Mouse (Mus musculus) megakaryocyte progenitor cell, adult 5-6 weeks (primary cell): Measurements from ENCODE around the gene Aqp1. TPM values are rescaled to one million over a fixed set of nuclear protein-coding genes. Genes with fewer than 3 reads are reported as not detected.

Source experiments
- ATAC-seq: replicated peaks from 2 replicates; pipeline ENCODE4 v1.8.0; 2016; ENCODE audit warnings: mild to moderate bottlenecking, moderate TSS enrichment, inconsistent platforms; ENCODE audit not compliant: poor library complexity
- total RNA-seq, 2 experiments: library from RNA; stranded (forward) in 1 of 2; stranded (reverse) in 1 of 2; fragments of 157-497, 149-512 nt in 1 of 2; fragments of 200-1000 nt in 1 of 2; gene quantifications; 2 replicates each; pipeline versions ENCODE4 v1.2.3 to v1.2.4; 2015 to 2017

Gene Aqp1
- total RNA-seq, 2 experiments from 2014 or later = 24.8 to 29.3 TPM

DNA sequence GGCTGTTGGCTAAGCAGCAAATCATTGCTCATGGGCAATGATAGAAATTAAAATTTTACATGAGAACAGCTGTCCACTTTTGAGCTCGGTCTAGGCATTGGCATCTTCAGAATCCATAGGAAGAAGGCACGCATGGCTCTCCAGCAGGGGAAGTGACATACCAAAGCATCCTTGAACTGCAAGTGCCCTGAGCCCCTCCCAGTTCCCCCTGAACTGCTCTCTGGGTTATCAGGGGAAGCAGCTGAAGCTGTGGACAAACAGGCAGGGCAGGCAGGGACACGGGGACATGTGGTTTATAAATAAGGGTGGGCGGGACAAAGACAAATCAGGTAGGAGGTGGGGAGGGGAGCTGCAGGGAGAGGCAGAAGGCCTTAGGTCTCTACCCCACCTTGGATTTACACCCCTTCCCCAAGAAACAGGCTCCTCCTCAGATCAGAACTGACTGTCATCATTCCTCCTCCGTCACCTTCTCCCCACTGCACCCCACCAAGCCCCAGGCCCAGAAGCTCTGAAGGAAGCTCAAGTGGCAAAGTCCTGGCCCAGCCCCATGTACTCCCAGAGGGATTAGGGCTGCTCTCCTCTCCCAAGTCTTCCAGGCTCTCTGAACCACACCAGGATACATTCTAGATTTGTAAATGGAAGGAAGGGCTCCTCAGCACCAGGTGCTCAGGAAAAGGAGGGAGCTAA is 19.9 kb downstream of the Aqp1 start:
- ATAC-seq = peak; percentile 63

DNA sequence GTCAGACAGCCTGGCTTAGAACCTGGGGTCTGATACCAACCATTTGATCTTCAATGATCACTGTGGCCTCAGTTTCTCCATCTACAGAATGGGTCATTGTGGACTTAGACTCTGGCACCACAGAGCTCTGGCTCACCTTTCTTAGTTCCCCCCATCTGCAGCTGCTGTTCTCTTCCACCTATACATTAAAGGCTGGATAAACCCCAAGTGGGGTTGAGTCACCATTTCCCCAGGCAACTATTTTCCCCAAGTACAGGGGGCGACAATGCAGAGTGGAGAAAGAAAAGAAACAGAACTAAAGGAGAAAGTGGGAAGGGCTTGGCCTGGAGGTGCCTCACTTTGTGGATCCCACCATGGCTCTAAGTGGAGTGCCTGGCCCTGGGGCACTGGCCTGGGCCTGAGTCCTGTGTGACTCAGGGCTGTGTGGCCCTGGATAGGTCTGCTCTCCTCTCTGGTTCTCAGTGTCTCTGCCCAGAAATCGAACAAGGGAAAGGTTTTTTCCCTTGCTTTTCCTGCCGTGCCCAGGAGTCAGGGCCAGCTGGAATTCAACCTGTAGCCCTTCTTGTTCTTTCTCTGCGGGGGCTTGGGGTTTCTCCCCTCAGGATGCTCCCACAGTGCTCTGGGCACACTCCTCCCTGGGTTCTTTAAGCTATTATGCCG is 20.9 kb downstream of the Aqp1 start:
- no peak for ATAC-seq

DNA sequence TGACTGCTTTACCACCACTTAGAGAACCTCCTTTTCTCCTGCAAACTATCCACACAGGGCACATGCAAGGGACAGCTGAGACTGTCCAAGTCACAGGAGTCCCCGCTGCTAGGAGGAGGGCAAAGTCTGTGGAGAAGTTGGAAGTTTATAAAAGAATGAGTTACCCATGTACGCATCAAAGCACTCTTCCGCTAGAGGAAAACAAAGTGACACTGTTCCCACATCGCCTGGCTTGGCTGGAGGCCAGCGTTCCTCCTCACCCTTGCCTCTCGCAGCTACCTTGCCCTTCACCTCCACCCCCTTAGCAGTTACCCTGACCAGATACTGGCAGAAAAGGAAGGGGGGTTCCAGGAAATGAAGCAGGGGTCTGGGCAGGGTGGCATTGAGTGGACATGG is 21.4 kb downstream of the Aqp1 start:
- no peak for ATAC-seq

DNA sequence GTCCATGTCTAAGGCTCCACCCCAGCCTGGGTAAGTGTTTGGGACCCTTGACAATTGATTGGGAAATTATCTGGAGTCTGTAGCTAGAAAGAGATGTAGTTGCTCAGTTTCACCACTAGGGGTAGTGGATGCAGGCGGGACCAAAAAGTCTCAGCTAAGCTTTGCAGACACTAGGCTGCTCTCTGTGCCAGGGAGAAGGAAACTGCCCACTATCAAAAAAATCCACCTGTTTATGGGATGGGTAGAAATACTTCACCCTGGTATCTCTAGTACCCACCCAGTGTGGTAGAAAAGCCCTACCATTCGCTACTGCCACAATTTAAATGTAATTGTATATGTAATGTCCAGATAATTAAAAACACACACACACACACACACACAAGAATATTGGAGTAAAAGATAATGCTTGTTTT is 22.5 kb downstream of the Aqp1 start:
- ATAC-seq = peak; percentile 82

DNA sequence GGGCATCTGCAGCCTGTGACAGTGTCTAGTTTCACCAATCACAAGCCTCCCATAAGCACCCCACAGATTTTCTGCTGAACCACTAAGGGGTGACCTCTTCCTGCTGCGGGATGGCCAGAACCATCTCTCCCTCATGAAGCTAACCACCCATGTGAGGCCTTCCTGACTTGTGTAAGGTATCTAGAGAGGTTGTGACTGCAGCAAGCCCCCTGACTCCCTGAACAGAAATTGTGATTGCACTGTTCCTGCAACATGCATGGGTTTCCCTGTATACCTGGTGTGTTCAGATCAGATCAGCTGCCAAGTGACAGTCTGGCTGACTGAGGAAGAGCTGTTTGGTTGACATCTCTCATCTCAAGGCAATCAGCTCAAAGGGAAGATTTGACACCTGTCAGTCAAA is 26.4 kb downstream of the Aqp1 start:
- no peak for ATAC-seq

DNA sequence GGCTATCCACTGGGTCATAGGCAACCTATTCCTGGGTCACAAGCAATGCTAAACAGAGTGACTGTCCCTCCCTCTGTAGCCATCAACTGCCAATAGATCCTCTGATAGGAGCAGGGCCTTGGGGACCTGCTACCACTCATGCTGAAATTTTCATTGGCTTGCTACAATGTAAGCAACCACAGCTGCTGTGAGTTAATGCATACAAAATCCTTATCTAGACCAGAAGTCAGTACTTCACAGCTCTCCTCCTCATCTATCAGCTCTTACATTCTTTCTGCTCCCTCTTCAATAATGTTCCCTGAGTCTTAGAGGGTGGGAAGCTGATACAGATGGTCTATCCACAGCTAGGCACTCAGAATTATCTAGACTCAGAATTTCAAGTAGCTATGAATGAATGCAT is 30.9 kb downstream of the Aqp1 start:
- peak; percentile 79 for ATAC-seq

DNA sequence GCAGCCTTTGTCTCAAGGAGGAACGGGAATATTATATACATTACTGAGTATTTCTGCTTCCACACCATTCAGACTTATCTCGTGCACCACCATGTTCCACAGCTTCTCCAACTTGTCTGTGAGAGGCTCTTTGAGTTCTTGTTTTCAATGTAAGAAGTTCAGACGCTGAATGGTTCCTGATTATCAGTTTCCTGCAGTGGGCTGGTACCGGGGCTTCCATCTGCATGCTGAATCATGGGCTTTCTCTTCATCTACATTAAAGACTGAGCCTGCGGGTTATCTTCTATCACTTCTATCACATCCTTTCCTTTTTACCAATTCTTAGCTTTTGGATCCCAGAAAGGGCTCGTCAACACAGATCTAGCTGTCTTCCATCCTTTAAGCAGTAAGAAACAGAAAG is 34.6 kb downstream of the Aqp1 start:
- ATAC-seq = peak; percentile 78

DNA sequence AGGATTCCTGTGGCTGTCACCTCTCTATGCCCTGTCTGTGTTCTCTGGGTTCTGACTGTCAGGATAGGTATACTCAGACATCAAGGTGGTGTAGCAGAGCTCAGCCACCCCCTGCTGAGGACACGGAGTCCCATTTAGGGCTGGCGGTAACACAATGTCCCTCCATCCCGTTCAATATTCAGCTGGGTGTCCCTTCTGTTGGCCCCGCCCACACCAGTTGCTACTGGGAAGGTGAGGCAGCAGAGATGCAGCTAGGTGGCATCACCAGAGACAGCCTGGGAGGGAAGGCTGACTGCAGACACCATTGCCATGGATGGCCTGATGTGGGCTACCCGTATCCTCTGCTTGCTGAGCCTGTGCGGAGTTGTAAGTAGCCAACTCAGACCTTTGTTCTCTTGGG is 39.8 kb downstream of the Aqp1 start, which contains the start of gene Ghrhr:
Gene Ghrhr, plus strand, starts transcription at position 220 of the 400 bp plus-strand sequence.
- no peak for ATAC-seq

DNA sequence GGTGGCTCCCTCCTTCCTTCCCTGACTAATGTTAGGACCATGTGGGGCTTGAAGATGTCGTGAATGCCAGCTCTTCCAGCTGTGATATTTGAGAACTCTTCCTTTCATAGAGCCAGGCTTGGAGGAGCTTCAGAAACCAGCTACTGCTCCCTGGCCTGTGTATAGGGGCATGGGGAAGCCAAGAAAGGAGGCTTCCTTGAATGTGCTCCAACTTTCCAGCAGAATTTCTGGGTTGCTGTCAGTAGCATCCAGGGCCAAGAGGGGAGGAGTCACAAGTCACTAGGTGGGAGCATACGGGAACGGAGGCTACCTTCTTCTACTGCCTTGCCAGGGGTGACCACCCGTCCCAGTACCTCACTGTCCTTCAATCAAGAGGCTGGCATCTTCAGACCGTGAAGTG is 40.3 kb downstream of the Aqp1 start:
- ATAC-seq = no peak

DNA sequence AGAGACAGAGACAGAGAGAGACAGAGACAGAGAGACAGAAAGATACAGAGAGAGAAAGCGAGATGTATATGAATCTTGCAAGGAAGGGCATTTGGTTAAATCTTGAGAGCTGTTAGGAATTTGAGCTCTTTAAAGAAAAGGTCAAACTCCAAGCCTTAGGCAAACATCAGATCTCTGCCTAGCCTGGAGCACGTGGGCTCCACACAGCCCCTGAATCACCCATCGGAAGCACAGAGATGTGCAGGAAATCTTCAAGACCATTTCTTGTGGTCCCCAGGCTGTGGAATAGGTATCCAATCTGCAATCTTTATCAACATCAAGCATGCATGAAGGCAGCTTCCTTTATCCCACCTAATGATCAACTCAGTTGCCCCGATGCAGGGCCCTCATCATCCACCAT is 41.2 kb downstream of the Aqp1 start:
- ATAC-seq = no peak

DNA sequence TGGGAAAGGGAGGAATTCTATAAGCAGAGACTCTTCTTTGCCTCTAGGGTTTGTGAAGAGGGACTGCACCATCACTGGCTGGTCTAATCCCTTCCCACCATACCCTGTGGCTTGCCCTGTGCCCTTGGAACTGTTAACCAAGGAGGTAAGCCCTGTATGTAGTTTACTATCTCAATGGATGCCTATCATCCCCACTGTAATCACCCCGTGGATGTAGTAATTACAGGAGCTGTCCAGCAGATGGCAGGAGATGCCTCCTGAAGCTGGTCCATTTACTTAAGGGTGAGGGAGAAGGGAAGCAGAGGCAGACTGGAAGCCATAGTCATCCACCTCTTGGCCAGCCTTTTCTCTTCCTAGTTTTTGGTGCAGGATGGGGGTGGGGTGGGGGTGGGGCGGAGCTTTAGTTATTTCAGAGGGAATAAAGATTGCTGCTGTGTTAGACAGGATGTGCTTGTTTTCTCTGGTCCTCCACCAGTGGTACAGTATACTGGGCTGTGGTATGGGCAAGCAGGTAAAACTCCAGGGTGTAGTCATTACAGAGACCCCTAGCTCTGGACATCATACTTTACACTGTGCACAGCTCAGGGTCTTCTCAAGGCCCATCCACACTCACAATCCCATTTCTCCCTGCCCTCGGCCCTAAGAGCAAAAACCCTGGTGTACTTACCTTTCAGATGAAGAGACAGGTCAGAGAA is 43.6 kb downstream of the Aqp1 start:
- peak; percentile 93 for ATAC-seq

DNA sequence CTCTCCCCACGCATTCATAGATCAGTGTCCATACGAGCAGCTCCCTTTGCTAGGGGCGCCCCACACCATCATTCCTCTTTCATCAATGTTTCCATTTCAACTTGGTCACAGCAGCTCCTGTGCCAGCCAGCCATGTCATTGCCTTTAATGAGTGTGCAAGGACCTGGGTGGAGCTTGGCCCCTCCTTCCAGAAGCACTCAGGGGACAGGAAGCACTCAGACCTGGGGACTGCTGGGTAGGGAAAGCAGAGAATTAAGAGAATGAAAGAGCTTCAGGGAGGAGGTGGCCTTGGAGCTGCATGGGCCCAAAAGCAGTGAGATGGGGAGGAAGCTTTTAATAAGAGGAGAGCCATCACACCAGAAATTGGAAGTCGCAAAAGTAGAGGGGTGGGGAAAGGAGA is 45.7 kb downstream of the Aqp1 start:
- ATAC-seq = no peak

DNA sequence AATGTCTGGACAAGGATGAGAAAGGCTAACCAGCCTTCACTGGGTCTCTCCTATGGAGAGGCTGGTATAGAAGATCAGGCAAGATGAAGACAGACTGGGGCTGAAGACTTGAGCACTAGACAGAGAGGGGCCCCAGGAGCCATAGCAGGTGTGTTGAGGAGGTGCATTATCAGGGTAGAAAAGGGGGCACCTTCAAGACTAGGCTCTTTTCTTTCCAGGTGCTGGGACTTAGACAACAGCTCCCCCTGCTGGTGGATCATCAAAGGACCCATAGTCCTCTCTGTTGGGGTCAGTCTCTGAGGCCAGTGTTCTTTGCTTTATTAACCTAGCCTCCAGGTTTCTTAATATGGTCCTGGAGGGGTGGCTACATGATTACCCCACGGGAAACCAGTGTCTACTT is 47.7 kb downstream of the Aqp1 start:
- ATAC-seq = peak; percentile 74

DNA sequence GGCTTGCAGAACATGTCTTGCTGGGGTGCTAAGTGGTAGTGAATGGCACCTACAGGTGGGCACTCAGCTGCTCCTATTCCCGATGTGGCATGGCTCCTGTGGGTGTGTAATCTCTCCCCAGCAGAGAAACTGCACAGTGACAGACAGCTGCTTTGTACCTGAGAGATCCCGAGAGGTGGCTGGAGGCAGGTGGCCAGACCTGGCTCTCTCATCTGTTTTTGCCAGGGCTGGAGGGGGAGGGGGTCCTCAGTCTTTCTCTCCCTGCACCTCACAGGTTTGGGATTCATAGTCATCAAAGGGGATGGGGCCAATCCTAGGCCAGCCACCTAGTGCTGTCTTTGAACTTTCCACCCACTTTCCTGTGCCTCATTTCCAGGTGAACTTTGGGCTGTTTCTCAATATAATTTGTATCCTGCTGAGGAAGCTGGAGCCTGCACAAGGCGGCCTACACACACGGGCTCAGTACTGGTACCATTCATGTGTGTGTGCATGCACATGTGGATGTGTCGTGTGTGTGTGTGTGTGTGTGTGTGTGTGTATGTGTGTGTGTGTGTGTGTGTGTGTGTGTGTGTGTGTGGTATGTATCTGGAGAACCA is 48.2 kb downstream of the Aqp1 start:
- no peak for ATAC-seq

DNA sequence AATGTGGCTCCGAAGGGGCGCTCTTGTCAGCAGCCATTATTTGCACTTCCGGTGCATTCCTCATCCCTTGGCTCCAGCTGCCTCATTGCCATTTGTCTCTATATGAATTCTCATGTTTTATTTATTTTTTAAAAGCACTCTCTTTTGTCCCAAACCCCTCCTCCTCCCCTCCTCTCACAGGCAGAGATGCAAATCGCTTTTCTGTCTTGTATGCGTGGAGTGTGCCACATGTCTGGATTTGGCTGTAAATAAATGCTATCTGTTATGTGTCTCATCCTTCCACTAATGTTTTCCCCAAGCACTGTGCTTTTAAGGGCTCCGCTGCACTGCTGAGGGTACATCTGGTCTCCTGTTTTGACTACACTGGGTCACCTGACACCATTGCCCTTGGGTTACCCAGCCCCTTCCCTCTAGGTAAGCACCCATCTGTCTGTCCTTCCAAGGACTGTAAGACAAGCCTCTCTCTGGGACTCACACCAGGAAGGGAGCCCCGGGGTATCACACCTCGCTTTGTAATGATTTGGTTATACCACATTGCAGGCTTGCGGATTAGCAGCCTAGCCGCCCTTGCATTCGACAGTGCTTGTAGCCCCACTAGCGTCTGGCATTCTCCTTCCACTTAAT is 52.4 kb downstream of the Aqp1 start:
- ATAC-seq = no peak

DNA sequence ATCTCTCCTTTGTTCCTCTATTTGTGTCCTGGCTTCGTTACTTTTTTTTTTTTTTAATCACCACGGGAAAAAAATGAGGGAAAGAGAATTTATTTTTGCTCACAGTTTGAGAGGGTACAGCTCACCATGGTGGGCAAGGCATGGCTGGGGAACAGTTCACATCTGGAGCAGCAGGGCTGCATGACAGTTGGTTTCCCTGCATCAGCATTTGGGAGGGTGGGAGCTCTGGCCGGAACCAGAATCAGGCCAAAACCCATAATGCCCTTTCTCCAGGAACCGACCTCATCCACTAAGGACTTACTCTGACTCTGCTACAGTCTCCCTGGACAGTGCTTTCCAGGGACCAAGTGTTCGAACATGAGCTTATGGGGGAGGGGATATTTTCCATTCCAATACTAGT is 53.1 kb downstream of the Aqp1 start:
- ATAC-seq = no peak

DNA sequence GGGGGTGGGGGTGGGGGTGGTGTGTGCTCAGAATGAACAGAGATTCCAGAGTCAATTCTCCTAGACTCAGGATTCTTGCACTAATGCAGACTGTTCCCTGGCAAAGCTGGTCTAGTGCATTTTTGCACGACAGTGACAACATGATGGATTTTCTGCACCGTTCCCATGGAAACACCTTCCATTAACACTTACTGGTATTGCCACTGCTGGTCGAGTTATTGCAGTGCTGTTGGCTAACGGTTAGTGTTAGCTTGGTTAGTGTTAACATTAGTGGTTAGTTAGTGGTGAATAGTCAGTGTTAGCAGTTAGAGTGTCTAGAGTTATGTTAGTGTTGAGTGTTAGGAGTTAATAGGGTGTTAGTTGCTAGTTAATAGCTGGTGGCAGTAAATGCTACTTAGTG is 55.6 kb downstream of the Aqp1 start:
- no peak for ATAC-seq

DNA sequence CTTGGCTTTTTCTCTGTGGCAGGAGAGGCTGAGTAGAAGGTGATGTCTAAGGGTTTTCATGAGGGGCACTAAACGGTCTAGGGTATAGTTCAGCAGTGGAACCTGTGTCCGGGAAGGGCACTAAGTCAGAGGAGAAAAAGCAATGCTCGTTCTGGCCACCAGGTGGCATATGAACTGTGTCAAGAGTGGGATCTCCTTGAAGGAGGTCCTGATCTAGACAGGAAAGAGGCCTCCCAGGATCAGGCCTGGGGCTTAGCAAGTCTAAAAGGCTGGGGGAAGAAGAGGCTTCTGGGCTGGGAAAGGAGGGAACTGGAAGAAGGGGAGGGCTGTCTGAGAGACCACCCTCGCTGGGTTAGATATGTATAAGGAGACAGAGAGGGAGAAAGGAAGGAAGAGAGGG is 56.2 kb downstream of the Aqp1 start:
- peak; percentile 88 for ATAC-seq

DNA sequence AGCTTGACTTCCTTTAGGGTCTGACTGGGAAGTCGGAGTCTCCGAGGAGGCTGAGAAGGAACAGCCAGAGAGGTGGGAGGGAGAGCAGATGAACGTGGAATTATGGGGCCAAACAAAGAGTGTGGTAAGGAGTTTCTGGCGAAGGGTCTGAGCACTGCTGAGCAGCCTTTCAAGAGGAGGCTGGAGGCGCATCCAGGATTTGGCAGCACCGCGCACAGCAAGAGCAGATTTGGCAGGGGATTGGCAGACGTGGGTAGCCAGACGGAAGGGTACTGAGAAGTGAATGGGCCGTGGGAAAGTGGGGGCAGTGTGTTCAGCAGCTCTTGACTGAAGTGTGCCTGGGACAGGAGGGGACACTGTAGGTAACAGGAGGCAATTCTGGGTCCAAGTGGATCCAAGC is 58.6 kb downstream of the Aqp1 start:
- no peak for ATAC-seq

DNA sequence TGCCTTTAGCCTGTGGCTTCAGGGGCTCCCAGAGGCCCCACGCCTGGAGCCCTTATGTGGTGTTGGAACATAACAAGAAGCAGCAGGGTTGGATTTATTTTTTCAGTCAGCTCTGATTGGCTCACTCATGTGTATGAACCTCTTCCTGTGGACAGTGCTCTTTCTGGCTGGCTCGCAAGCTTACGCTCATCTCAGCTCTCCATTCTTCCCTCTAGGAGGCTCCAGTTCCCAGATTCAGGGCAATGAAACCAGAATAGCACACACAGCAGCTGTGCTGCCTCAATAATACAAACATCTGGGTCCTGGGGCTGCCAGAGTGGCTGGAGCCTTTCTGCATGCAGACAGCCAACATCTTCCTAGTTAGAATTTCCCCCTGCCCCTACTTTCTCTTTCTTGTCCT is 59.9 kb downstream of the Aqp1 start:
- no peak for ATAC-seq

DNA sequence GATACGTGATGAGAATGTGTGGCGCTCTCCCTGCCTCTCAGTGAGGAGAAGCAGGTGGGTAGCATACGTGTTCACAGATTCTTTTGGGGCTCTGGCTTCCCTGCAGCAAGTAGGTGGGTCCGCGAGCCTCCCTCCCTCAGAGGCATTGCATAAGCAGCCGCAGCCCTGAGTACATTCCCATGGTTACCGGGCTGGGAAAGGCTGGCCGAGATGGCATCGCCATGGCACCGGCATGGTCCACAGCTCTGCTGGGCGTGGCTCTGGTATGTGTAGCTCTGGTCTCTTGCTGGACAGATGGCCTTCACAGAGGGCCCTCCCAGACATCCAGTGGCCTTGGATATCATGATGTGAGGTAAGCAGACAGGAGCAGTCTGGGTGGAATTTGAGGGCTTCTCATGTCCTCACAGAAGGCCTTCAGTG is 60.4 kb downstream of the Aqp1 start:
- ATAC-seq = no peak
